Mouse (Mus musculus) left cerebral cortex, adult 9 months (tissue): ENCODE data around the gene Asb4.

Experiments used
- DNase-seq, 2 experiments: peaks; one replicate each; pipeline ENCODE4 v3.0.0; 2022; ENCODE audit warnings: low spot score in 2 of 2

Asb4 gene

DNA sequence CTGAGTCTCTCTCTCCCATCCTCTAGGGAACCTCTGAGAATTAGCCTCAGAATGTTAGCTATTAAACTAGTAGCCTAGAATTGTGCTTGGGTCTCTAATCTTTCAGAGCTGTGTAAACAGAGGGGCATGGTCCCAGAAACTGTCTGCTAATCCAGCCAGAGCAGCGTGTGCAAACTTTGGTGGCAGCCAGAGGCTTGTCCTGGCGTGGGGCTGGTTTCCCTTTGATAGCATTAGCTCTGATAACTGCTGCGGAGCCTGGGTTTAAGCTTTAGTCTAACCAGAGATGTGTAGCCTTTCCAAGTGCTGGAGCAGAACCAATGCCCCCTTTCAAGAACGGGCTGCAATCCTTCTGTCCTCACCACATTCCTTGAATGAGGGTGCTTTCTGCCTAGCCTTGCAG, 11.8 kb downstream of the Asb4 start:
- DNase-seq: no peak

DNA sequence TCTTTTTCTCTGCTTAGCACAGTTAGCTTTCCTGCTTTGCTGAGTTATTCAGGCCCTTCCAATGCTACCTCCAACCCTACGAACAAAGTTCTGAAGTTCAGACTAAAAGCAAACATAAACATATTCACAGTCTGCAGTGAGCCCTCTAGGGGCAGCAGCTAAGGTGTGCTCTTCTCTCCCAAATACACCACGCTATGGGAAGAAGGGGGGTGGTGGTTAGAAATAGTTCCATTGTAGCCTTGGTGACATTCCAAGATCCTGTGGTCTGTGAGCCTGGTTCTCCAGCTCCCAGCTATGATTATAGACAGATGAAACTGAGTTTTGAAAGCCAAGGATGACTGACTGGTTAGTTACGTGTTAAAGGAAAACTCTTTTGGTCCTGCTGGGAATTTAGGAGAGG, 13.6 kb downstream of the Asb4 start:
- DNase-seq: no peak

DNA sequence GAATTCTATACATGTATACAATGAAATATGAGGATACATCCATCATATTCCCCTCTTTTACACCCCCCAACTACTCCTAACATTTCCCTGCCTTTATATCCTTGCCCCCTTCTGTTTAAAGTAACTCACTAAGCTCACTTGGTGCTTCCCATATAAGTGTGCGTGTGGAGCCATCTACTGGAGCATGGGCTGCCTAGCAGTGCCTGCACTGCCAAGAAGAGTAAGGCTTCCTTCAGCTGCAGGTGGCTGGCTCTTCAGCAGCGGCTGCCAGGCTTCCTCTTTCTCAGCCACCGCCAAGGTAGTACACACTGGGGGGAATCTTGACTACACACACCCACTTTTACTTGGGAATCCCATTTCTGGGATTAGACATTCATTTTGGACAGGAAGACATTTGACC, 18.2 kb downstream of the Asb4 start:
- DNase-seq: peak in 1 of 2 experiments; percentile 78

DNA sequence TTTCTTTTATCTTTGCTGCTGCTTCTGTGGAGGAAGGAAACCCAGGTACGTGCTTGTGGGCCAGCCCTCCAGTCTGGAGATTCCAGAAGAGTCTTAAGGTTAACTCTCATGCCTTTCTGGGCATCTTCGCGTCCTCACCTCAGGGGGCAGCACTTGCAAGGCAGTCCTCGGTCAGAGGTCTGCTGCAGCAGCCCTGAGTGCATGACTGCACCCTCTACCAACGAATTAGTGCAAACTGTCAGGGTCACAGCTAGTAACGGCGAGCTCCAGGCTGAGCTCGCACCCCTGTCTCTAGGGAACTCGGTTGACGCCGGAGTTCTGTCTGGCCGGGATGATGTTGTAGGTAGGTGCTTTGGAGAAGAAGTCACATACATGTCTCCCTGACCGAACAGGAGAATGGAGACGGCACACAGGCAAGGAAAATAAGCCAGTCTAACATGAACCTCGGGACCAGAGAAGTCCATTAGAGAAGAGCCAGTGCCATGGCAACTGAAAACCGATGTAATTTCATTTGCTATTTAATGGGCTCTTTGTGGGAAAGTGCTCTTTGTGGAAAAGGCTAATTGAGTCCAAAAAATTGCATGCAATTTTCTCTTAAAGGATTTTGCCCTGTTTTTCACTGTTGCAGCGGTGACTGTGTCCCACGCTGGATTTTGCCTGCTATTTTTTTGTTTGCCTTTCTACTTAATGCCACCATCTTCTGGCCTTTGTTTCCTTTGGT, 20.1 kb downstream of the Asb4 start:
- DNase-seq: no peak

DNA sequence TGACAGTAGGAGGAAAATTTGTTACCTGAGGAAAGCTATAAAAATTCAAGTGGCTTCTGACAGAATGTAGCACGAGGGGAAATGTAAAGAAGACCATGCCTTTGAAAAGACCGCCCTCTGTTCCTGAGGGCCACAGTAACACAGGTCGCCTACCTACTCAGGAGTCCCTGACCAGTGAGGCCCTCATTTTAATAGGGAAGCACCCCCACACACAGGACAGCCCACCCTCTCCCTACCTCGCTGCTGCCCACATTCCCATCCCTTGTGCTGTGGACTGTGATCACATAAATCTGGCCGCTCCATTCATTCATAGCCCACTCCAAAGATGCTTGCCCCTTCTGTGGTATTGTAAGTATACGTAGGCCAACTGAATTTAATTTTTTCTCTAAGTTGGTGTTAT, 20.8 kb downstream of the Asb4 start:
- DNase-seq: no peak

DNA sequence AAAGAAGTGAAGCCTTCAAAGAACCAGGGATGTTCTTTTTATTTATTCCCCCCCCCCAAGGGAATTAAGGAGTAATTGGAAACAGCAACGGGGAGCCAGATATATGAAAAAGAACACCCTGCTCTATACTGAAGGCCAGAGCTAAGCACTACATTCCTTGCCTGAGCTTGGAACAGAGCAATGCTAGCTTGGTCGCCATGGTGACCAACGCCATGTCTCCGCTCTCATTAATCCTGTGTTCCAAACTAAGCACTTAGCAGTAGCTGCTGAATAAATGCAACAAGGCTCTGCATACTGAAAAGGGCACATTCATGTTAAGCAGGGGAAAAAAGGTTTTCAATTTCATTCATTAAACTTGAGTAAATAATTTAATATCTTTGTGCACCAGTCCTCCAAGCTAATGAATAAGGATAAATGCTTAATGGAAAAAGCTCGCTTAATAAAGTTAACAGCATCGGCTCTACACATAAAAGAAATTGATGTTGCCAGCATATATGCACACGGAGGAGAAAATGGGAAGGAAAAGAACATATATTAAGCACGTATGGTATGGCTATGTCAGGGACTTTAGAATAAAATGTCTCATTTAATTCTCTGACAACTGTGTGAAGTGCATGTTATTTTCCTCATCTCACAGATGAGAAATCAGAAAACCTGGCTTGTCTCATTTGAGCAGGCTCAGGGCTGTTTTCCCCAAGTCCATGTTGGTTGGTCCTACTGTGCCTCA, 25.4 kb downstream of the Asb4 start:
- DNase-seq: peak in 1 of 2 experiments; percentile 30

DNA sequence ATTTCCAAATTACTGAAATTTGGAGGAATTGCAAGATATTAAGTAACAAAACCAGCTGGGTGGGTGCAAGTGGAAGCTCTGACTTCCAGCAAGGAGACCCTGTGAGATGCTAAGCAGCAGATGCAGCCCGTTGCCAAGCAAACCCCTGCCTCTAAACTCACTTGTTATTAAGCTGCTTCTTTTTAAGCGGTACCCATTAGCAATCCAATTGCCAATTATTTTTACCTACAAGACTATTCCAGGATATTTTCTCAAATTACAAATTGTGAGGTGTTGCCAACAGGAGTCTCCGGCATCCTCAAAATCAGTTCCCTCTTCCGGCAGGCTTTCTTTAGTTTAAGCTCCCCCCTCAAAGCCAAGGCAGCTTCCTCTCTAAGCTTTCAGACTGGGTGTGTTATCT, 26.5 kb downstream of the Asb4 start:
- no peak for DNase-seq

DNA sequence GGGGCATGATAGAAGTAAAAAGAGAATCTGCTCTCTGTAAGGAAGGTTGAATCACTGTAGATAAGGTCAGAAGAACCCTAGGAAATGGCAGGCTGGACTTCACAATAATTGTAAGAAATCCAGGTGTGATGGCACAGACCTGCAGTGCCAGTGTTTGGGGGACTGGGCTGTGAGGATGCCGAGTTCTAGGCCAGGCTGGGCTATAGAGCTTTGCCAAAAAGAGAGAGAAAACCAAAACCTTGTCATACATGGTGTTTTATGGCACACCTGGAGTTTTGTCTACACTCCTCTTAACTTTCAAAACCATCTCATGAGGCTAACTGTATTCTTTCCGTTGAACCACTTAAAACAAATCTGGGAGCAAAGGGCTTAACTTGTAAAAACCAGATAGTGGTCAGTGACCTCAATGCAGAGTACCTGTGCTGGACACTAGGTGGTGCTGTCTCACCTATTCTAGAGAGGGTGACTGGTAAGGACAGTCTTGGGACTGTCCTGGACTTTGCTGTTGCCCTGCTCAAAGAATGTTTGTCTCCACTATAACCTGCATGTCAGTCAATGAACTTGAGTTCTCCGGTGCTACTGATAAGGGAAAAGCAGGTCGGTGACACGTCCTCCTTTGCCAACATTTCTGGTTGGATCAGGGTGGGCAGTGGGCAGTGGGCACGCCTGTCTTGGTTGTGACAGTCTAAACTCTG, 27.7 kb downstream of the Asb4 start:
- DNase-seq: peak in 1 of 2 experiments; percentile 65

DNA sequence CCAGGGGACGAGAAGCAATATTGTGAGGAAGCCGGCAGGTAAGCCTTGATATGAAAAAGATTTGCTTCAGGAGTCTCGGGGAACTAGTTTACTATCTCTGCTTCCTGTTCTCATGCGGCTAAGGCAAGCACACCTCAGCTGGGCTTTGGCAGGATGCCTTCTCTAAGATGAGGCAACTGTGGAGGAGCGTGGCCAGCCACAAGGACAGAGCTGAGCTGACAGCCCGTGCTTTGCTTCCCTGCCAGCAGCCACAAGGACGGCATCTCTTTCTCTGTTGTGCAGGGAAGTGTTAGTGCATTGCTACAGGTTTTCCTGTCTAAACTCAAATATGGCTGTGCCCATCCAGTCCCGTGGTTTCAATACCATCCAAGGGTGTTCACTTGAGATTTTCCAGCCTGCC, 30.1 kb downstream of the Asb4 start:
- no peak for DNase-seq

DNA sequence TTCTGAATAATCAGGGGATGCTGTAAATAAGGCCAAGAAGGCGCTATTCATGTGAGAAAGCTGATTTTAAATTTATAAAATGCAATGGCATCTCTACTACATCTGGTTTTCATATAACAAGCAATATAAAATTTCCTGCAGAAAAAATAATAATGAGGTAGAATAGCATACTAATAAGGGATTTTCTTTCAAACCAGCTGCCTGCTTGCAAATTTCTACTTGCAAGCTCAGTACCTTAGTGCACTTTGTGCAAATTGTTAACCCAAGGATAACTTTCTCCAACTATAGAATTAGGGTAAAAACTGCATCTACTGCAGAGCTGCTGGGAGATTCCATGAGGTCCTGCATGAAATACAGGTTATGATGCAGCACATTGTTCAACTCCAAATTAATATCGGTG, 38.3 kb downstream of the Asb4 start:
- DNase-seq: no peak

DNA sequence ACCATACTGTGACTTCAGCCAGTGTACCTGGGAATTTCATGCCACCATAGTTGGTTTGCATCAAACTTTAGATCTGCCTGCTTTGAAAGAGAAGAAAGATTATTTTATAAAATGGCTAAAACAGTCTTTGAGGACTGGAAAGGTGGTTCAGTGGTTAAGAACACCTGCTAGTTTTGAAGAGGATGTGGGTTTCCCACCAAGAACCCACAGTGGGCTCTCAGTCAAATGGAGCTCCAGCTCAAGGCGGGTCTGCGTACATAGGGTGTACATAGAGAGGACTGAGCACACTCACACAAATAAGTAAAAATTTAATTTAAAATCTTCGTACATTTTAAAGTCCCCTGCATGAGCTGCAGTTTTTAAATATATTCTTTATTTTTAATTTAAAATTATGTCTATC, 39.2 kb downstream of the Asb4 start:
- DNase-seq: no peak

DNA sequence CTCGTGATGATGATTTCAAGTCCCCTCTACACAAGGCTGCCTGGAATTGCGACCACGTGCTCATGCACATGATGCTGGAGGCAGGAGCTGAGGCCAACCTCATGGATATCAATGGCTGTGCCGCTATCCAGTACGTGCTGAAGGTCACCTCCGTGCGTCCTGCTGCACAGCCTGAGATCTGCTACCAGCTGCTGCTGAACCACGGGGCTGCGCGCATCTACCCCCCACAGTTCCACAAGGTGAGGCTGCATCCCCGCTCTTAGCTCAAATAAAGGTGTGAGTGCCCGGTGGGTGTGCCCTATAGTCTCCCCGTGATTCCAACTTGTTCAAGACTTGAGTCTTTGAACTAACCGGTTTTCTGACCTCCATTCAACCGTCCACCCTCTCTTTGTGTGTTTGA, 40.4 kb downstream of the Asb4 start:
- DNase-seq: no peak

DNA sequence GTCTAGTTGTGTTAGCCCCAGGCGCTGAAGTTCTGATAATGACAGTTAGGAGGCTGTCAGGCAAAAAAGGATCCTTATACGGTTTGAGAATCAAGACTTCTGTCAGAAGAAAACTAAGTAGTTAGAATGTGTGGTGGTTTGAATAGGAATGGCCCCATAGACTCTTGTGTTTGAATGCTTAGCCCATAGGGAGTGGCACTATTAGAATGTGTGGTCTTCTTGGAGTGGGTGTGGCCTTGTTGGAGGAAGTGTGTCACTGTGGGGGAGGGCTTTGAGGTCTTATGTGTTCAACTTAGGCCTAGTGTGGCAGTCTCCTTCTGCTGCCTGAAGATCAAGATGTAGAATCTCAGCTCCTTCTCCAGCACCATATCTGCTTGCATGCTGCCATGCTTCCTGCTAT, 43.8 kb downstream of the Asb4 start:
- no peak for DNase-seq

DNA sequence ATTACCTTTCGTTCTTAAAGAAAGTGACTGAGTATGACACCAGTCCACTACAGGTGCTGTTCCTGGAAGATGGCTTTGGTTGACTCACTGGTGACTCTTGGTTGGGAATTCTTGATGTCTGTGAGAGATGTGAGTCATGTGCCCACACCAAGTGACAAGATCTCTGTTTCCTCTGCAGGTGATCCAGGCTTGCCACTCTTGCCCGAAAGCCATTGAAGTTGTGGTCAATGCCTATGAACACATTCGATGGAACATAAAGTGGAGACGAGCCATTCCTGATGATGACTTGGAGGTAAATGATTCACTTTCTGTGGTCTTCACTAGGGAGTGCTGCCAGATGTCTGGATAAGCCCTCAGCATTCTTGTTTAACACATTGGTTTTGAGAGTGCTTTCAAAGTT, 46.4 kb downstream of the Asb4 start:
- DNase-seq: no peak

DNA sequence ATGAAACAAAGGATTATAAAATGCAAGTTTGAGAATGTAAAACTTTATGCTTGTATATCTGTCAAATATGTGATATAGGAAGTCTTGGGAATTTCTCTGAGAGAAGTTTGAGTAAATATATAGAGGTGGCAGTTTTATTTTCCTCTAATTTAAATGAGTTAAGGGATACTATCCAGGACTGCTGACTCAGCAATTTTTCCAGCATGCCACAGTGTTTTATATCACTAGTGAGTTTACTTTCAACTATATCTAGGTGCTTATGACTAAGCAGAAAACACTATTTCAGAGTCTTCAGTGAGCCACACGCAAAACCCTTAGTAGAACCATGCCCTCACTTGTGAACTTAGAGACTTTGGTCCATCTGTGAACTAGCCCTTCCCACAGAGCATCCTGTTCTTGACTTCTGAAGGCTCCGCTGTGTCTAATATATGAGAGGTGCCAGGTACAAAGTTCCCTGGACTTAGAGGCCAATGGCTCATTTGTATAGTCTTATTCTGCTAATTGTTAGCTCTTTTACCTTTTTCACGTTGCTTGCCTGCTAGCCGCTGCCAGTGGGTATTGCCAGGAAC, 46.9 kb downstream of the Asb4 start:
- no peak for DNase-seq

DNA sequence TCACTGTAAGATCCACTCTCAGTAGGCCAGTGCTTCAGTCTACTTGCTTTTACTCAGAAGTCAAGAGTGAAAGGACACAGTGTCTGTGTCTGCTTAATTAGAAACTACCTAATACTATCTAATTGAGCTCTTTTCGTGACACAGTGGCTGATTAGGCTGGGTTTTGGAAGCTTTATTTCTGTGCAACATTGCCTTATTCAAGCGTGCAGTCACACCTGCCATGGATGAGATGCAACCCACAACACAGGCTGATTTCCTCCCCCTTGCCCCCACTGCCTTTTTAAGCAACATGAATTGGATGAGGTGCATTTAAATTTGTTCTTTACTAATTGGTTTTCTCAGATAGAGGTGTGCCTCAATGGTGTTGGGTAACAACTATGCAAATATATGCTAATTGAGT, 50.7 kb downstream of the Asb4 start:
- DNase-seq: no peak

DNA sequence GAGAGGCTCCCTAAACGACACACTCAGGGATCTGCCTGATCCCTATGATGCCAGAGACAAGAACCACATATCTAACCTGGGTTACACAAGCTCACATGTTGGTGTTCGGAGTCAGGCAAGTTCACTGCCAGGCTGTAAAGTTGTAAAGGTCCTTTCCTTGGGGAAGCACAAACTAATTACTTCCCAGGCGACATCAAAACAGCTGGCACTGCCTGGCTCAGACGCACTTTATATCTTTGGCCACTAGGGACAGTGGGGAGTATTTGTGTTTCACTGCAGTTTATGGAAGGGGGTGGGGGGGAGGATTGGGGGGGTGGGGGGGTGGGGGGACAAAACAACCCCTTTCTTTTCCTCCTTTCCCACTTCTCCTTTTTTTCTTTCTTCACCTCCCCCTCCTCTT, 54.6 kb downstream of the Asb4 start:
- DNase-seq: no peak

DNA sequence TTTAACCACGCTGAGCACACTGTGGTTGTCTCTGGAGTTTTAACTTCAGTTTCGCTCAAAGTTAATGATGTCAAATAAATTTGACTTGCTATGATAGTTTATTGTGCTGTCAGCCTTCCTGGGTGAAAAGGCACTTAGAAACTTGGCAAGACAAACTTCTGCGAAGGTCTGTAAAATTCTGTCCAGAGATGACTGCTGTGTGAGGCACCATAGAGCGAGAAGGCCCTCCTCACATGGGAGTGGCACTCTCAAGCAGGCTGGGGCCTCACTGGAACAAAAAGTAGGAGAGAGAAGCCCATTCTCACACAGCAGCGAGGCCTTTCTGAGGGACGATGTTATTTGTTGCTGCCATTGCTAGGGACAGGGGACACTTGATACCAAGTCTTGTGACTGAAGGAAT, 58.0 kb downstream of the Asb4 start:
- DNase-seq: no peak

DNA sequence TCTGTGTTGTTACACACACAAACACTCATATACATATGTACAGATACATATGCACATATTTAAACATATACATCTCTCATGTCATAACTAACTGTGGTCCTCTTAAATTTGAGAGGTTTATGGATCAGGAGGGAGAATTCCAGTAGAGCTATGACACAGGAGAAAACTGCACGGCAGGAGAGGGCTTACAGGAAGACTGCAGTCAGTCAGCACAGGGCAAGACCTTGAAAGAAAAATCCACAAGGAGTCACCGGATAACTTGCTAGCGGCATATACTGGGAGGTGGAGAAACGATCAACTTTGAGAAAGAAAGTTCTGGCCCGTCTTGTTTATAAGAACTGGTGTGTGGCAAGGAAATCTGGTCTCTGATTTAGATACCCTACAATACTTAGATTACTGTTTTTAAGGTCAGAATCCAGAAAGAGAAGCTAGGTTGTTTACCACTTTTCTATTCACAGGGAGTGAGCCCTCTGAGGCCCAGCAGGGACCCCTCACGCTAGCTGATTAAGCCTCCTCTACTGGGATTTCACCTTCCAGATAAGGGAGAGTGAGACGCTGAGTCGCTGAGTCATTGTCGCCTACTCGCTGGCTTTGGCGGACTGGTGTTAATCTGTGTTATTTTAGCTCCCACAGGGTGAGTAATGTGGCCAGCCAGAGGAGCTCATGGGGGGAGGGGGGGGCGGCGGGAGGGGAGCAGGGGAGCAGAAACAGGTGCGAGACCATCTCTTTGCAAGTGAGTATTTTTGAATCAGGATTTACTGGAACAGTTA, 59.3 kb downstream of the Asb4 start:
- DNase-seq: peak in 1 of 2 experiments; percentile 62

DNA sequence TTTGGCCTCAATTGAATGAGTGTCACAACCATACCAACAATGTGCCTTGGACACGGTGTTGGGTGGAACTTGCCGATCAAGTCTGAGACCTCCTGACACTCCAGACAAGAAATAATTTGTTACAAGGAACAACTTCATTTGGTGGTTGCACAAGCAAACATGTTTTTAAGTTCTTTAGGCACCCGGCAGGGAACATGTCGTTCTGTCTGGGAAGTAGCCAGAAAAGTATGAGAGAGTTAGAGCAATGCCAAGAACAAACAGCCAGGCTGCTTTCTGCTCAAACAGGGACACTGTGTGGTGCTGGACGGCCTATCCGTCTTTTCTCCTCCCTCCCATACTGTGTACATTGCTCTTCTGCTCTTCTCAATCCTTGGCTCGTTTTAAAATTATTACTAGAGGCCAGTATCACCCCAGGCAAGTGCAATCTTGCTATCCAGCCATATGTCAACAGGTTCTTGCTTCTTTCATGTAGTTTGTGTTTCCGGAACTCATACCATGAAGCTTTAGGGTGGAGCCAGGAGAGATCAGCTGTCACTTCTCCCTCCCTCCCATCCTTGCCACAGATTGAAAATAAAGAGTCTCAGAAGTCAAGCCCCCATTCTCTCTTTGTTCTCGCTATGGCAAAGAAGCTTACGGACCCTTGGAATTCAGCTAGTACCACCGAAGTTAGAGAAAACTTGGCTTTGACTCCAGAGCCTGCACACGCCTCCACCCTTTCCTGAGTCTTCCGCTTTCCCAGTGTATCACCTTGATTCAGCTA, 60.1 kb downstream of the Asb4 start:
- DNase-seq: peak in 1 of 2 experiments; percentile 58

DNA sequence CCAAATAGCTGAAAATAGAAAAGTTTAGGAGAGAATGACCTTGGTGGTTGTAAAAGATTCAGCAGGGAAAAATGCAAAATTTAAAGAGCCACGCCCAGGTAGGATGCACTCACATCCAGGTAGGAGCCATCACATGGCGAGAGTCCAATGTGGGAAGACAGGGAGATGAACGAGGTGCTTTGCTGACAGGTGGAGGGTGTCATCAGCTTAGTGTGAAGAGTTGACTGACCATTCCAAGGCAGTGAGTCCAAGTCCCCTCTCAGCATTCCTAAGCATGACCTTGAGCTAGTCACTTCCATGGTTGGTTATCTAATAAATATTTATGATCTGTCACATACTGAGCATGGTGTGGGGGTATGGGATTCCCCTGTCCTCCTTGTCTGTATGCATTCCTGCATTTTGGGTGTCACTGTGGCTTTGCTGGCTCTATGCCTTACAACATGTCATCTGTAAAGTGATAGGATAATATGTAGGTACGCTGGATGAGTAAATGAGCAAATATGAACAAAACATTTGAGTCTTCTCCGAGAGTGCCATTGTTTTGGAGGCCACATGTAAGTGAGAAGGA, 61.2 kb downstream of the Asb4 start:
- DNase-seq: no peak
